Mouse (Mus musculus): ENCODE data around the gene Sox11.
A peak's percentile ranks its signal among the peaks of the same experiment; 100 is the strongest.

Gene Sox11

GRCm38 (mm10) chr12:27341871-27342690 lies at the start of gene Sox11:
Gene Sox11 (minus strand): TSS chr12:27342574.
- peak; percentile 71 for DNase-seq (ENCODE audit: low spot score)

DNA sequence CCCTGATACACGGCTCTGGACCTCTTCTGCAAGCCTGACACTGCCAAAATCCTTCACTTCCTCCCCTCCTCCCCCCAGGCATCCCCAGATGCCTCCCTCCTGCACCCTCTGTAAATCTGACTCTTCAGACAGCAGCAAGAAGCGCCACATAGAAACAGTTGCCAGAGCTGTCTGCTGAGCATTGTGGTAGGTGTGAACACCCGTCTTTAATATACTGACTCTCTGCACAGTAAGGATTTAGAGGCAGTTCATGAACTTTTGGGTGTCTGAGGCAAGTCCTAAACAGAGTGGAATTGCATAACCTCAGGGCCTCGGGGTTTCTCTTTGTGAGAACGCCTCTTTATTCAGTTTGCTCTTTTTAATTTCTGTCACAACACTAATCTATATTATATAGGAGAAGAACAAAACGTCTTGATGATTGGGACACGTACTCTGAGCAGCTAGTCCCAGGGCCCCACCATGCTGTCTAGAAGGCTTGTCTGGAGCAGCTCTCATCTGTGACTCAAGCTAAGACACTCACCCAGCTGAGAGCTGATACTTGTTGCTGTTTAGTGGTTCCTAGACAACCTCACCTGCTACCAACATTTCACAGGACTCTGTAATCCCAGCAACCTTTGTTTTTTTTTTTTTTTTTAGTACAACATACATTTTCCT lies 49.4 kb upstream of the Sox11 start:
- DNase-seq (ENCODE audit: low spot score), result peak; percentile 41

DNA sequence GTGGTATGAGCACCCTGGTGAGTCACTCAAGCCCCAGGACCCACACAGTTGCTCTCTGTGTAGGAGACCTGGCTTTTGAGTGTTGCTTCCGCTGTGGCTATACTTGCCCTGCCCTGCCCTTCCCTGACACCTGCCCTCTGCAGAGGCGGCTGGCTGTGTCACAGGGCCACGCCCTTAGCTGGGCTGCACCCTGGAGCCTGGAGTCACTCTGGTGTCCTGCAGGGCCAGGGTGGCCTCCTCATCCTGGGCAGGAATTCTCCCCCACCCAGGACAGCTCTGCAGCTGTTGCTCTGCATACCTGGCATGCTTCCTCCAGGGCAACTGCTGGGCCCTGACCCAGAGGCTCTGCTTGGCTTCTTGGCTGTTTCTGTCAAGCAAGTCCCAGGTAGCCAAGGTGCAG lies 48.1 kb upstream of the Sox11 start:
- no peak for DNase-seq (ENCODE audit: low spot score)

DNA sequence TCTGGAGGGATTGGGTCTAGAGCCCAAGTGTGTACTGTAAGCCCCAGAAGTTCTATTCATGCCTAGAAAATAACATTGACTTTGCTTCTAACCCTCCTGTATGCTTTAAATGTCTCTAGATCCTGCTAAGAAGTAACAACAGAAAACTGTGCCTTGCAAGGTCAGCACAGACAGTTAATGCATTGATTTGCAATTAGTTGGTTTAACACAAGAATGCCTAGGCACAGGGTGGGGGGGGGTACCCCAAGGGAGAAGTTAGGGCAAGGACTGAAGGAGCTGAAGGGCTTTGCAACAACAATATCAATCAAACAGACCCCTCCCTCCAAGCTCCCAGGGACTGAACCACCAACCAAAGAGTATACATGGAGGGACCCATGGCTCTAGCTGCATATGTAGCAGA lies 47.1 kb upstream of the Sox11 start:
- DNase-seq (ENCODE audit: low spot score), result no peak

- no peak for DNase-seq (ENCODE audit: low spot score)
Measured at GRCm38 (mm10) chr12:27372505-27372904, 30.1 kb upstream of the Sox11 start.

GRCm38 (mm10) chr12:27370756-27371155 lies 28.4 kb upstream of the Sox11 start:
- DNase-seq (ENCODE audit: low spot score), result no peak

- no peak for DNase-seq (ENCODE audit: low spot score)
Measured at GRCm38 (mm10) chr12:27367476-27367875, 25.1 kb upstream of the Sox11 start.

- no peak for DNase-seq (ENCODE audit: low spot score)
Measured at GRCm38 (mm10) chr12:27363840-27364640, 21.7 kb upstream of the Sox11 start.

- no peak for DNase-seq (ENCODE audit: low spot score)
Measured at GRCm38 (mm10) chr12:27357076-27357637, 14.8 kb upstream of the Sox11 start.

GRCm38 (mm10) chr12:27356571-27356970 lies 14.2 kb upstream of the Sox11 start:
- DNase-seq (ENCODE audit: low spot score), result no peak

GRCm38 (mm10) chr12:27343606-27344410 lies 1.4 kb upstream of the Sox11 start:
- no peak for DNase-seq (ENCODE audit: low spot score)

DNA sequence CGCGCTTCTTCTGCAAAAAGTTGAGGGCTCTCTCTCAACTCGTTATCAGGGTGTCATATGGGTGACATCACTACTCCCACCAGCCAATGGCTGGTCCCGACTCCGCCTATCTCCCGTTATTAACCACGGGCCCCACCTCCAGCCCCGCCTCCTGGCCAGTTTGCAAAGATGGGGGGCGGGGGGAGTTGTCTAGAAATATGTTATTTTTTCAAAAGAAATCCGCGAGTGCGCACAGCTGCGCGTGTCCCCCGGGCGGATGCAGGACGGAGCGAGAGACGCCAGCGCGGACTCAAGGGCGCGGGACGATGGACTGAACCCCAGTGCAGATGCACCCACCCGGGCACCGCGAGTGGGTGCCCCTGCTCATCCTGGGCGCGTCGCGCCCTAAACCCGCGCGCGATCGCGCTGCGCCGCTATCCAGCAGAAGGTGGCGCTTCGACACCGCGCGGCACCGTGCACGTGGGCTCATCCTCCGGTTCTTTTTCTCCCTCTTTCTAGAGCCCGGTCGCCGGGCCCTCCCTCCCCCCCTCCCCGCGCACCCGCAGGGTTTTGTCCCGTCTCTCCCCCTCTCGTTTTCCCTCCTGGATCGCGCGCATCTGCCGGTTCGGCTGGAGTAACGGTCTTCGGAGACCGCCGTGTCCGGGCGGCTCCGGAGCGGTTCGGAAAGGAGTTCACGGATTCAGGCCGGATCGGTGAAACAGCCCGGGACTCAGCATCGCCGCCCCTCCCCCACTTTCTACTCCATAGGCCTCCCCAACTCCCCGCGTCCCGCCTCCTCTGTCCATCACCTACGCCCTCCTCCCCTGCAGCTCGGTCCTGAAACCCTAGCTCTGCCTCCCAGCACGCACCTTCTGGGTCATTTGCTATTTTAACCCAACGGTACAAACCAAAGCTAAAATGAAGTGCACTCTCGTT lies 574 bp upstream of the Sox11 start:
- peak; percentile 89 for DNase-seq (ENCODE audit: low spot score)

DNA sequence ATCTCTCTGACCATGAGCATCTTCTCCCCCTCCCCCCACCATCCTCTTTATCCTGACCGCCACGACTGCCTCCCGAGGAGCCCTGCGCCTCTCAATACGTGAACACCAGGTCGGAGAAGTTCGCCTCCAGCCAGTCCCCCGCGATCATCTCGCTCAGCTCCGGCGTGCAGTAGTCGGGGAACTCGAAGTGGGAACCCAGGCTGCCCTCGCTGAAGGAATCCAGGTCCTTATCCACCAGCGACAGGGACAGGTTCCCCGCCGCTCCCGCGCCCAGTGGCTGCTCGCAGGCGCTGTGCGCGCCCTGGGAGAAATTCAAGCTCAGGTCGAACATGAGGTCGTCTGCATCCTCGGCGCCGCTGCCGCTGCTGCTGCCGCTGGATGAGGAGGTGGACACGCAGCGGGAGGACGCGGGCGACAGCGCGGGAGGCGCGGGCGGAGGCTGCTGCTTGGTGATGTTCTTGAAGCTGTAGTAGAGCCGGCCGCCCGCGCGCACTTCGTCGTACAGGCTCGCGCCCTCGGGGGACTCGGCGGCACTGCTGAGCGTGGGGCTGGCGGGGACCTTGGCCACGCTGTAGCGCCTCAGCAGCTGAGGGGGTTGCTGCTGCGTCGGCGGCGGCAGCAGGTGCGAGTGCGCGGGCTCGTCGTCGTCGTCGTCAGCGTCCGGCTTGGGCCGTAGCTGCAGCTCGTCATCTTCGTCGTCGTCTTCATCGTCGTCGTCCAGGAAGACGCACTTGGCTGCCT lies 1.1 kb downstream of the Sox11 start:
- DNase-seq (ENCODE audit: low spot score), result peak; percentile 29

DNA sequence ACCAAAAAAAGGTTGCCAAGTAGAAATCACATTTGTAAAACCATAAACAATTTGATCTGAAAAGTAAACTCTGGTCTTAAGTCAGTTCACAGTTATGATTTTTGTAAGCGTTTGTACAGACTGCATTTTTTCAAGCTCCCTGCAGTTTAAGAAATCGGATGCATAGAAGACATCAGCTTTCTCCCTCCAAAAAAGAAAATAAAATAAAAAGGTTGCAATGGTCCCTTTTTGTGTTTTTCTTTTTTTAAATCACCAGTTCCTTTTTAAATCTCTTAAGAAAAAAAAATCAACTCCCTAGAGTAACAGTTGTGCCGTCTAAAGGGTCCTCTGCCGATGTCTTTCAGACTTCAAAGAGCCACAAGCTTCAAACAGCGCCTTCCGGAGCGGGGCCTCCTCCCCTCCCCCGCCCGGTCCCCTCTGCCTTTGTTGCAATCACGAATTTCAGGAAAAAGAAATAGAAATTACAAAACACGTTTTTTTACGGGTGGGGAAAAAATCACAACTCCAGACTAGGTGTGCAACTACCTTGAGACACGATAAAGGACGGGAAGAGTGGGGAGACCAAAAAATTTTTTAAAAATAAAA lies 1.8 kb downstream of the Sox11 start:
- no peak for DNase-seq (ENCODE audit: low spot score)

DNA sequence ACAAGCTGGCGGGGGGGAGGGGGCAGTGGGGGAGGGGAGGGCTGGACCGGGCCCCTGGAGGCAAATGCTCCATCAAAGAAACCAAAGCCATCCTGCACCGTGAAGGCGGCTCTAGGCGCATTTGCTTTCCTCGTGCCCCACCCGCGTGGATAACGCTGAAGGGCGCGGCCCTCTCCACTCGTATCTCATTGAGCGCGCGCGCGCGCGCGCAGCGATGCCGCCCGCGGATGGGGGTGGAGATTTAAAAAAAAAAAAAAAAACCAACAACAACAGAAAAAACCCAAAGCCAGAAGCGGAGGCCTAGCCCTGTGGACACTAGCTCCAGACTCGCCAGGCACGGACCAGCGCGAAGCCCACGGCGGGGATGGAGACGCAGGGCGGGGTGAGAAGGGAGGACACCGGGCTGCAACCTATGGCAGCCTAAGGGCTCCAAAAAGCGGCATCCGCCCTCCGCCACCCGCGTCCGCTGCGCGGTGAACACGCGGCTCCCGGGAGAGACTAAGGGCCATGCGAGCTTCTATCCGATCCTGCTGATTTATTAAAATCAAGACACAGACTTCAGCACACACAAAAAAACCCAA lies 3.1 kb downstream of the Sox11 start:
- DNase-seq (ENCODE audit: low spot score), result peak; percentile 23

DNA sequence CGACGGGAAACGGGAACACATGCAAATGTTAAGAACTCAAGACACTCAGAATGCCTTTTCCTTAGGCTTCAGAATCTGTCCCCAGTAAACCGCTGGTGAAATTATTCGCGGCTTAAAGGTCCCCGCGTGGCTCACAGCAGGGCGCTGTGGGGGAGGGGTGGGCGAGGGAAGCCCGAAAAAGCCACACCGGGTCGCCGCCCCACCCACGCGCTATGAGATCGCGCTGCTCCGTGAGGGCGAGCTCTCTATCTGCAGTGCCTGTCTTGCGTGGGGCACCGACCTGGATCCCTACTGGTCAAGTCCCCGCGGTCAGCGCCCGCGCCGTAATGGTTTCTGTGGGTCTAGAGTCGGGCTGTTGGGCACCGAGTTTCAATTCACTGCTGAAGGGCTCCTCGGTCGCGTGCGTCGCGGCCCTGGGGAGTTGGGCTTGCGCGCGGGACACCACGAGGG lies 3.6 kb downstream of the Sox11 start:
- DNase-seq (ENCODE audit: low spot score), result peak; percentile 29

DNA sequence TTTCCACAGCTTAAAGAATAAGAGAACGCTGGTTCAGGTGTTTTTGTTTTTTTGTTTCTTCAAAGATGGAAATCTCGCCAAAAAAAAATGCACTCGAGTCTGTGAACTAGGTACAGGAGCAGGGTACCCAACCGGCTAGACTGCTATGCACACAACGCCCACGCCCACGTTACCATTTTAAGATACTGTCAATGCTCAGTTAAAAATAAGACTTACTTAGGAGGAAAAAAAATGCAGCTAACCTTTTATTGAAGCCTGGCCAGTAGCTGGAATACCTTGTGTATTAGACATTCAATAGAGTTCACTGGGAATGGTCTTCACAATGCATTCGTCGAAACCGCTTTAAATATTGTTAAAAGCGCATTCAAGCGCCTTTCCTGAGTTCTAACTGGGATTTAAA lies 4.3 kb downstream of the Sox11 start:
- DNase-seq (ENCODE audit: low spot score), result no peak

DNA sequence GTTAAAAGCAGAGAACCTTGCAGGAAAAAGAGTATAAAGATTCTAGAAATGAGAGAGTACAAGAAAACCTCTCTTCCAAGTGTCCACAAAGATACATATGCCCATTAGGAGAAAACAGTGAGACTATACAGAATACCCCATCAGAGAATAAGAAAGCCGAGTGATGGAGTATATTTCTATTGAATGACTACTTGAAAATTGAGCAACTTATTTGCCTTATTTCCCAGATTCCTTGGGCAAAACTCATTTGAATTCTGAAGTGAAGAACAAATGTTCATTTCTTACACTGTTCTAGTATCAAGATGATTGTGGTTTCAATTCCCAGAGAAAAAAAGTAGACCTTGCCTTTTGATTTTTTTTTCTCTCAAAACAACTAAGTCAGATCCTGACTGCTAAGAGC lies 4.9 kb downstream of the Sox11 start:
- no peak for DNase-seq (ENCODE audit: low spot score)

GRCm38 (mm10) chr12:27336801-27337200 lies 5.6 kb downstream of the Sox11 start:
- no peak for DNase-seq (ENCODE audit: low spot score)
